In genomic region chr6:29581202-29581601, GRCm38 (mm10) we compare ENCODE assay signal across 23 mouse cellular contexts. TPM values are rescaled to one million over a fixed set of nuclear protein-coding genes. Genes with fewer than 3 reads are reported as not detected.
DNase-seq lines count a peak whose midpoint lies in the region; ATAC-seq and TF ChIP-seq lines count a peak whose summit lies in the region.
"Had no signal": no experiment of that assay in that cellular context is flagged by ENCODE, and none has a peak within 500 bp of the region (broad histone marks: within the 10 kb centered on the region; RNA-seq: fewer than 3 reads in every experiment).

No protein-coding gene starts in this region.

- no peak for TF ChIP-seq POLR2A in MEL (IDR thresholded peaks at IDR 0.05; ENCODE audit: control insufficient read depth in 1 of 2, insufficient read depth in 1 of 2, low read depth in 1 of 2, low read length in 2 of 2, poor library complexity in 1 of 2)

- no peaks in the 10 kb centered on the region for H3K27me3 ChIP-seq in liver, embryonic 11.5 days (replicated peaks; ENCODE audit: control insufficient read depth, insufficient read depth, low read length)
- no peaks in the 10 kb centered on the region for H3K27me3 ChIP-seq in liver, postnatal 0 days (ENCODE audit: insufficient read depth, low read length)
- H3K27me3 ChIP-seq in MEL (ENCODE audit: control insufficient read depth in 1 of 2, insufficient read depth in 2 of 2, low read length in 2 of 2): no peaks in the 10 kb centered on the region
- H3K27me3 ChIP-seq: CH12.LX; embryonic facial prominence, embryonic 12.5 days; forebrain, embryonic 13.5 days; forebrain, embryonic 15.5 days had no signal

- DNase-seq in liver, embryonic 11.5 days (ENCODE audit: low spot score): no peak
- no peak for DNase-seq in liver, postnatal 0 days
- DNase-seq in MEL (ENCODE audit: low read depth, low spot score): peak; percentile 19
- no peak for DNase-seq in gastrocnemius, adult 2 months
- DNase-seq: adrenal gland, adult 2 months; adrenal gland, postnatal 10 days; adrenal gland, postnatal 25 days; B cell, adult 2 months; cerebellum, adult 11 months; cerebellum, adult 18-20 months; cerebellum, adult 8-10 months; cerebellum, adult 9-11 months; cerebellum, postnatal 14 days; cerebellum, postnatal 36 days; forebrain, postnatal 0 days had no signal

- no peak overlapping the region for H3K27ac ChIP-seq in liver, embryonic 11.5 days (ENCODE audit: low read depth, low read length)
- no peak overlapping the region for H3K27ac ChIP-seq in liver, postnatal 0 days (ENCODE audit: low read depth)
- H3K27ac ChIP-seq in MEL (ENCODE audit: control insufficient read depth, low read depth, low read length): no peak overlapping the region
- H3K27ac ChIP-seq in gastrocnemius, adult 2 months: no peak overlapping the region
- H3K27ac ChIP-seq: embryonic facial prominence, embryonic 10.5 days; embryonic facial prominence, embryonic 12.5 days; forebrain, embryonic 13.5 days; forebrain, embryonic 15.5 days had no signal

- TF ChIP-seq RAD21 in MEL (IDR thresholded peaks at IDR 0.05; ENCODE audit: low read depth, low read length): no peak

- WGBS in liver, embryonic 11.5 days: 92% methylated on average over 3 of the region's 3 CpGs
- 87% methylated on average over 3 of the region's 3 CpGs for WGBS in liver, postnatal 0 days (ENCODE audit: insufficient replicate concordance)

- TF ChIP-seq CTCF in liver, postnatal 0 days (IDR thresholded peaks at IDR 0.05; ENCODE audit: low read depth): no peak
- no peak for TF ChIP-seq CTCF in MEL (IDR thresholded peaks at IDR 0.05 in 2 of 3, conservative IDR thresholded peaks at IDR 0.05 in 1 of 3; ENCODE audit: control insufficient read depth in 1 of 3, insufficient read depth in 1 of 3, low read depth in 2 of 3, low read length in 3 of 3, poor library complexity in 1 of 3, severe bottlenecking in 1 of 3)
- no peak for TF ChIP-seq CTCF in gastrocnemius, adult 2 months (IDR thresholded peaks at IDR 0.05)

- TF ChIP-seq EP300 in liver, postnatal 0 days (IDR thresholded peaks at IDR 0.05; ENCODE audit: low read depth): no peak
- no peak for TF ChIP-seq EP300 in MEL (IDR thresholded peaks at IDR 0.05; ENCODE audit: low read depth in 1 of 2, low read length in 2 of 2)

- ATAC-seq in liver, embryonic 11.5 days (replicated peaks; ENCODE audit: low FRiP score): peak; percentile 66
- ATAC-seq in liver, postnatal 0 days: no peak
- ATAC-seq in megakaryocyte-erythroid progenitor cell, adult 5-6 weeks (replicated peaks; ENCODE audit: low FRiP score, low TSS enrichment, poor library complexity, severe bottlenecking): 0 out of 2 replicates have a peak, but pooled peaks have one; percentile 50
- ATAC-seq: CD4-positive, CD25-positive, alpha-beta regulatory T cell, adult 4 months; forebrain, embryonic 13.5 days; forebrain, embryonic 15.5 days; forebrain, postnatal 0 days had no signal

- H3K4me1 ChIP-seq in liver, embryonic 11.5 days (replicated peaks; ENCODE audit: control insufficient read depth, insufficient read depth, low read length): no peaks in the 10 kb centered on the region
- H3K4me1 ChIP-seq in liver, postnatal 0 days (ENCODE audit: insufficient read depth): no peaks in the 10 kb centered on the region
- H3K4me1 ChIP-seq in MEL (ENCODE audit: control insufficient read depth in 1 of 2, insufficient read depth in 2 of 2, low read length in 2 of 2): peaks cover 4 to 8% of the 10 kb centered on the region in 2 experiments
- H3K4me1 ChIP-seq: embryonic facial prominence, embryonic 10.5 days; embryonic facial prominence, embryonic 12.5 days; forebrain, embryonic 13.5 days; forebrain, embryonic 15.5 days had no signal

- no peak overlapping the region for H3K9ac ChIP-seq in liver, embryonic 11.5 days (ENCODE audit: low read depth, low read length)
- H3K9ac ChIP-seq in liver, postnatal 0 days (replicated peaks): no peak overlapping the region
- H3K9ac ChIP-seq in MEL (ENCODE audit: control insufficient read depth, low read depth, low read length, poor library complexity, severe bottlenecking): no peak overlapping the region
- H3K9ac ChIP-seq: embryonic facial prominence, embryonic 12.5 days; forebrain, embryonic 13.5 days; forebrain, embryonic 15.5 days; forebrain, postnatal 0 days had no signal

- H3K79me2 ChIP-seq in MEL (ENCODE audit: control insufficient read depth, insufficient read depth, low read length, poor library complexity): no peaks in the 10 kb centered on the region

- H3K4me3 ChIP-seq in liver, embryonic 11.5 days (ENCODE audit: low read depth, low read length): no peak overlapping the region
- no peak overlapping the region for H3K4me3 ChIP-seq in liver, postnatal 0 days (ENCODE audit: low read depth, low read length)
- H3K4me3 ChIP-seq in MEL (ENCODE audit: control insufficient read depth in 1 of 2, insufficient read depth in 1 of 2, low read depth in 2 of 2, low read length in 2 of 2): no peak overlapping the region
- H3K4me3 ChIP-seq in gastrocnemius, adult 2 months: no peak overlapping the region
- H3K4me3 ChIP-seq: embryonic facial prominence, embryonic 10.5 days; embryonic facial prominence, embryonic 12.5 days; forebrain, embryonic 13.5 days; forebrain, embryonic 15.5 days had no signal

- peaks cover 33% of the 10 kb centered on the region for H3K36me3 ChIP-seq in liver, embryonic 11.5 days (ENCODE audit: control insufficient read depth, insufficient read depth, low read length)
- peaks cover 61% of the 10 kb centered on the region for H3K36me3 ChIP-seq in liver, postnatal 0 days (replicated peaks; ENCODE audit: insufficient read depth, low read length)
- peaks cover 15 to 60% of the 10 kb centered on the region in 2 experiments for H3K36me3 ChIP-seq in MEL (ENCODE audit: control insufficient read depth in 1 of 2, insufficient read depth in 2 of 2, low read length in 2 of 2)

- no peaks in the 10 kb centered on the region for H3K9me3 ChIP-seq in liver, embryonic 11.5 days (ENCODE audit: control insufficient read depth, low read length)
- no peaks in the 10 kb centered on the region for H3K9me3 ChIP-seq in liver, postnatal 0 days (ENCODE audit: low read length)
- no peaks in the 10 kb centered on the region for H3K9me3 ChIP-seq in MEL (replicated peaks; ENCODE audit: insufficient read depth, low read length)
- H3K9me3 ChIP-seq: embryonic facial prominence, embryonic 12.5 days; forebrain, embryonic 15.5 days; G1E had no signal

- H3K4me2 ChIP-seq in liver, embryonic 11.5 days: no peak overlapping the region
- H3K4me2 ChIP-seq in liver, postnatal 0 days (ENCODE audit: low read depth, low read length): no peak overlapping the region
- H3K4me2 ChIP-seq: embryonic facial prominence, embryonic 12.5 days; forebrain, embryonic 13.5 days; forebrain, embryonic 15.5 days had no signal

- intact Hi-C loops in gastrocnemius, adult 2 months (cut with DNase I): no loop called here

TF ChIP-seq in MEL, 35 proteins besides CTCF, POLR2A, EP300 and RAD21:
- no peak for TF ChIP-seq USF1 (IDR thresholded peaks at IDR 0.05; ENCODE audit: low read depth, low read length)
- no peak for TF ChIP-seq UBTF (IDR thresholded peaks at IDR 0.05; ENCODE audit: borderline replicate concordance, insufficient read depth, low read depth, low read length)
- TF ChIP-seq MEF2A (IDR thresholded peaks at IDR 0.05; ENCODE audit: extremely low read depth, insufficient replicate concordance, low read depth, low read length, poor library complexity, severe bottlenecking): no peak
- no peak for TF ChIP-seq NRF1 (IDR thresholded peaks at IDR 0.05; ENCODE audit: insufficient read depth, low read depth, low read length, poor library complexity, severe bottlenecking)
- no peak for TF ChIP-seq CHD2 (IDR thresholded peaks at IDR 0.05; ENCODE audit: low read length)
- no peak for TF ChIP-seq E2F4 (IDR thresholded peaks at IDR 0.05; ENCODE audit: borderline replicate concordance, low read depth, low read length)
- TF ChIP-seq TAL1 (IDR thresholded peaks at IDR 0.05; ENCODE audit: low read length): no peak
- no peak for TF ChIP-seq SMC3 (IDR thresholded peaks at IDR 0.05; ENCODE audit: low read depth, low read length)

RNA-seq across cellular contexts. Expression of gene Tnpo3, which starts 28.5 kb away (rescaled TPM):
- polyA plus RNA-seq in liver, embryonic 11.5 days (2014; fragmentation: Nextera tagmentation; extraction: Ambion mirVana): 86.5 and 94.0 TPM in 2 replicates
- polyA plus RNA-seq in liver, postnatal 0 days (2015; fragmentation: Nextera tagmentation; extraction: Ambion mirVana): 18.2 and 20.4 TPM in 2 replicates
- total RNA-seq in MEL (2012; rRNA removed): 64.9 and 71.5 TPM in 2 replicates
- polyA plus RNA-seq in MEL (2012; ENCODE audit: insufficient read depth in 1 of 2, insufficient read length in 2 of 2, low read depth in 1 of 2, low replicate concordance in 2 of 2, missing spikeins in 1 of 2): 100 to 1,000 TPM; 139 to 148 TPM
- total RNA-seq in megakaryocyte-erythroid progenitor cell, adult 5-6 weeks (2014; fragmentation: Nextera tagmentation): 117 and 122 TPM in 2 replicates
- 76.6 and 89.5 TPM in 2 replicates for total RNA-seq in megakaryocyte-erythroid progenitor cell, adult 5-6 weeks (2017)
- total RNA-seq in gastrocnemius, adult 2 months (2021): 10 to 100 TPM; 34.4 to 40.6 TPM

RNA-seq across cellular contexts. Expression of gene Irf5, which starts 54.8 kb away (rescaled TPM):
- polyA plus RNA-seq in liver, embryonic 11.5 days (2014; fragmentation: Nextera tagmentation; extraction: Ambion mirVana): 8.2 and 9.4 TPM in 2 replicates
- 11.8 and 12.0 TPM in 2 replicates for polyA plus RNA-seq in liver, postnatal 0 days (2015; fragmentation: Nextera tagmentation; extraction: Ambion mirVana)
- 8.2 and 9.7 TPM in 2 replicates for total RNA-seq in MEL (2012; rRNA removed)
- polyA plus RNA-seq in MEL (2012; ENCODE audit: insufficient read depth in 1 of 2, insufficient read length in 2 of 2, low read depth in 1 of 2, low replicate concordance in 2 of 2, missing spikeins in 1 of 2): 10 to 100 TPM in 1 of 2 experiments, not detected in 1; 13.3 TPM
- total RNA-seq in megakaryocyte-erythroid progenitor cell, adult 5-6 weeks (2014; fragmentation: Nextera tagmentation): 0.59 and 1.1 TPM in 2 replicates
- total RNA-seq in megakaryocyte-erythroid progenitor cell, adult 5-6 weeks (2017): 0.99 and 5.9 TPM in 2 replicates
- total RNA-seq in gastrocnemius, adult 2 months (2021): 1 to 10 TPM; 1.1 to 3.8 TPM
